Mouse (Mus musculus): ENCODE results near the gene Hspb8.
"Not testable (repeated sequence)": the region's sequence is repeated elsewhere in the genome, so short reads cannot be mapped to it uniquely, and the experiment has no call there.

Gene Hspb8

DNA sequence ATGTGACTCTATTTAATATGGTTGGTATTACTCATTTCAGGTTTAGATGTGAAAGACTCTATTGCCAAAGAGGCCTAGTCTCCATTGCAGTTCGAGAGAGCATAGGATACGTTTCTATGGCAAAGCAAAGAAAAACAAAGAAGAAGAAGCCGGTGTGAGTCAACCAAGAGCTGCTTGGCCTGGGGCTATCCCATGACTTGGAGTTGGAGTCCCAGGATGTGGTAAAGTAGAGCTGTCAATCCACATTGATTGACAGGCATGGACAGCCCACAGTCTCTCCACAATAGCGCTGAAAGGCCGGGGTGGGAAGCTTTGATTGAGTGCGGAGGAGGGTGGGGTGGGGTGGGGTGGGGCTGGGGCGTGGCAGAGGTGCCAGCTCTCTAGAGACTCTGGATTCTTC is 10.2 kb upstream of the Hspb8 start:
- DNase-seq (ENCODE audit: low read depth, low spot score), result peak; percentile 91

DNA sequence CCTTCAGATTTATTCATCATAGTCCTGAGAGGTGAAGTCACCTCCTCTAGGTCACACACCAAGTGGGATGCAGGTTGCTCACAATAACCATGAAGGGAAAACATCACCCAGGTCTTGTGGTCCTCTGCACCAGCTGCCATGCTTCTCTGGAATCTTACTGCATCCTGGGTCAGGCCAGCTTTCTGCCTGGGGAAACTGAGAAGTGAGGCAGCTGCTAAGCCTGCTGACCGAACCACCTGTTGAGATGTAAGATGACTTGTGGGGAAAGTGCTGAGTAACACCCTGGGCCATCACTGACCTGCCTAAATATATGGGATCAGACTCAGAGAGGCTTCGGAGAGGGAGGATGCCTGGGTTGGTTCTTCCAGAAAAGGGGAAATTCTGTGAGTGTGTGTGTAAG is 4.0 kb upstream of the Hspb8 start:
- no peak for DNase-seq (ENCODE audit: low read depth, low spot score)

DNA sequence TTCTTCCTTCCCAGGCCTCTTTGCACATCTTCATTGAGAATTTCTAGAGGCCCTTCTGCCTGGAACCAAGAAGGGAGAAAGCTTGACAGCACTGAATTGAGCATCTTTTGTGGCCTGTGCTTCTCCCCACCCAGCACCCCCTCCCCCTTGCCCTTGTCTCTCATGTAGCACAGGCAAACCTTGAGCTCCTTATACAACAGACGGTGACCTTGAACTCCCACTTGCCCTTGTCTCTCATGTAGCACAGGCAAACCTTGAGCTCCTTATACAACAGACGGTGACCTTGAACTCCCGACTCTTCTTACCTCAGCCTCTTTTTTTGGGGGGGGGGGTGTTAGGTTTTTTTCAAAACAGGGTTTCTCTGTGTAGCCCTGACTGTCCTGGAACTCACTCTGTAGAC is 3.0 kb upstream of the Hspb8 start:
- DNase-seq (ENCODE audit: low read depth, low spot score), result not testable (repeated sequence)

DNA sequence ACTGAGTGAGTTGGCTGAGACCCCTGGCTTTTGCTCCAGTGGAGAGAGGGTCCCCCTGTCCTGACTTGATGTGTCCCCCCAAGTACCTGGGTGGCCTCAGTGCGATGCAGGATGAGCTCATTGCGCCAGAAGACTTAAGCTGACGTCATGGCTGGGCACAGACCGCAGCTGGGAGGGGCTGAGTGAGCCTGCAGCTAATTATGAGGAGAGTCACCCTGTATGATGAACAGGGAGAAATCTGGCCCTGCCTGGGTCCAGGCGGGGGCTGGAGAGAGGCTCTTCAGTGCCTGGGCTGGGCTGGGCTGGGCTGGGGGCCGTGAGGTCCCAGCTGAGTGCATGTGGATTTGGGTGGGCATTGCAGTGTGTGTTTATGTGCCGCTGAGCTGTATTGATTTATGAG is 2.6 kb upstream of the Hspb8 start:
- peak; percentile 48 for DNase-seq (ENCODE audit: low read depth, low spot score)

DNA sequence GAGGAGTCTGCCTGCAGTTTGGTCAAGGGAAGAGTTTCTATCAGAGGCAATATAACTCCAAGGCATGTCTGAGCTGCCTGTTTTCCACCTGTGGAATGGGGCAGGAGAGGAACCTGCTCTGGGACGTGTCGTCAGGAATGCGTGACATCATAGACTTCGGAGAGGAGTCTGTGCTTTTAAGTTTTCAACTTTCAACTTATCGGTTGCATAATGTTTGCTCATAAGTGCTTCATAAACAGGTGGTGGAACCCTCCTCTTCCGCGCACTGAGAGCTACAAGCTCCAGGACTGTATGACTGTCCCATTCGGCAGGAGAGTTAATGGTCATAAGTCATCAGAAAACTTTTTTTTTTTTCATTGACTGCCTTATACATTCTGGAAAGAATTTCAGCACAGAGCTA is 1.1 kb upstream of the Hspb8 start:
- no peak for DNase-seq (ENCODE audit: low read depth, low spot score)

DNA sequence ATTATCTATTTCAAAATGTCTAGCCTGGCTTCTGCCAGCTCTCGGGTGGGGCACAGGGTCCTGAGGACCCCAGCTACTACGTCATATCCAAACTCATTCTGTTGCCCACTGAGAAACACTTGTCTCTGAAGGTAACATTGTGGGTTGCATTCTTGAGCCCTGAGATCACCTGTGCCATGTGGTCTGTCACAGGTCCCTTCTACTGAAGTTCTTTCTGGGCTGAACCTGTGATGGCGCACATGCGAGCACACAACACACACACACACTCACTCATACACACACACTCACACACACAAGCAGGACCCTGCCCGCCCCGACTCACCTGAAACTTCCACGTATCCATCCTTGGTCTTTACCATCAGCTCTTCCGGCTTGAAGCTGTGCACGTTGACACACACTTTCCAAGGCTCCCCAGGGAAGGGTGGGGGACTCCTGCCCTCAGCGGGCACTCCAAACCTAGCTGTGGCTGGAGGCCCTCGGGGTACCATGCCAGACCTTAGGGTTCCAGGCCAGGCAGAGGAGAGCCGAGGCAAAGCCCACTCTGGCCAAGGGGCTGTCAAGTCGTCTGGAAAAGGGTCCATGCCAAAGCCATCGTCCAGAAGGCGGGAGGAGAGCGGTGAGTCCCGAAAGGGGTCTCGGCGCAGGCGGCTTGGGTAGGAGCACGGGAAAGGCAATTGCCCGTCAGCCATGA is 728 bp downstream of the Hspb8 start:
- peak; percentile 48 for DNase-seq (ENCODE audit: low read depth, low spot score)

DNA sequence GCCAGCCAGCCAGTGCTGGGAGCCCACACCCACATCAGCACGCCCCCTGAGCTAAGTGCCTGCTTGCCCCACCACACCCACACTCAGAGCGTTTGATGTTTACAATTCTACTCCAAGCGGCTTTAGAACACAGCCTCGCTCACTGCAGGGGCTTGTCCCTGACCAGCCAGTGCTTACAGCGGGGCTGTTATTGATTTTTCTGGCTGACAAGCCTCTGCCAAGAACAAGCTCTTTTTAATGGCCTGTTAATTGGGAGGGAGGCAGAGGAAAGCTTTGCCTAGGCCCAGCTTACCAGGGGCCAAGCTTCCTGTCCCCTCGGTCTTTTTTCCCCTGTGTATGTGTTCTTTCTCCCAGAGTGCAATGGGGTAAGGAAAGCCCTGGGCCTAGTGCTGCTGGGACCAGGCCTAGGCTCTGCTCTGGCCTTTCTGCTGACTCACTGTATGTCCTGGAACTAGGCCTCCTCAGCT is 1.9 kb downstream of the Hspb8 start:
- peak; percentile 84 for DNase-seq (ENCODE audit: low read depth, low spot score)

DNA sequence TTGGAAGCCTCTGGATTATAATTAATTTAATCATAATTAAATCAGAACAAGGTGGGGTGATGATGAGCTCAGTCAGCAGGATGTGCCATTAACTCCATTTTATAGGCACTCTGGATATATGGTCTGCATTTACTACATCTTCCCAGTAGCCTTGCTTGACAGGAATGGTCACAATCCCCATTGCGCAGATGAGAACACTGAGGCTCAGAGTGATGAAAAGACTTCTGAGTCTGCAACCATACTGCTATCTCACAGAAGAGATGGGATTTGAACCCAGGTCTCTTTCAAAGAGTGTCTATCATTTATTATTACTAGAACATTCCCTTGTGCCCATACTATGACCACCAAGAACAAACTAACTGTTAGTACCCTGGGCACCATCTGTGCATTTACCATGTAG is 2.5 kb downstream of the Hspb8 start:
- DNase-seq (ENCODE audit: low read depth, low spot score), result no peak

DNA sequence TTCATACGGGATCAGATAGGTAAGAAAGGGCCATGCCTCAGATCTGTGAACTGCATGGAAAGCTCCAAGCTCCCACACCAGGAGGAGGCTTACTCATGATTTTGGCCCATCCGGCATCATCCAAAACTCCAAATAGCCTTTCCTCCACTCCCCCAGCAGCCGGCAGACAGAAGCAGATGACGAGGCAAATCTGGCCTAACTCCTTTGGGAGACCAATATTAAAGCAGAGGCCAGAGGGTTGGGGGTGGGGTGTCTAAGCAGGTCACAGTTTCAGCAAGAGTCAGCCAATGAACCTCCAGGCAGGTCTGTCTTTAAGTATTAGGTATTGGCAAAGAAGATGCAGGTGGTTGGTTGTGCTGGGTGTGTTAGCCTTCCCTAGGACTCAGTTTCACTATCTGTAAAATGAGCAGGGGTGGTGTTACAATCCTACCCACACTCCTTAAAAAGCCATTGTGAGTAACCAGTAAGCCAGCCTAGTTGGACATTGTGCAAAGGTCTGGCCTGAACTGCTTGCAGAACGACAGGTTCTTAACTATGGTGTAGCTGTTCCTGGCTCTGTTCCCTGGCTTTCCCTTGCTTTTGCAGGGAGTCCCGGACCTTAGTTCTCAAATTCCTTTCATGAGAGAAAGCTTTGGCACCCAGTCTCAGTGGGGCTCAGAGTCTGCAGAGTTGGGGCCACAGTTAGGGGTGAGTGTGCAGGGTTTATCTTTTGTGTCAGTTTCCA is 3.2 kb downstream of the Hspb8 start:
- DNase-seq (ENCODE audit: low read depth, low spot score), result peak; percentile 82

DNA sequence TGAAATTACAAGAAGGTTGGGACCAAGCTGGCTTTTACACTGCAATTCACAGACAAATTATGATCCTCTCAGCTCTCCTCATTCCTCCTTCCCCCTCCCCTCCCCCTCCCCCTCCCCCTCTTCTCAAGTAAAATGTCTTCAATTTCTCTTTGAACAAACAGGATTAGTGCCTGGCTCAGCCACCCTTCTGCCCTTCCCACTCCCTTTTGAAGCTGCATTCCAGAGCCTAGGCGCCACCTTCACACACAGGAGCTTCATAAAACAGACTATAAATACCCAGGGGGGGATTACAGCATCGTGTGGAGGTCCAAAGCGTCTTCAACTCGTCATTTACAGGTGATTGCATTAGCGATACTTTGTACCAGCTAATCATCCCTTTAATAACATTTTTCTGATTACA is 6.5 kb downstream of the Hspb8 start:
- no peak for DNase-seq (ENCODE audit: low read depth, low spot score)

DNA sequence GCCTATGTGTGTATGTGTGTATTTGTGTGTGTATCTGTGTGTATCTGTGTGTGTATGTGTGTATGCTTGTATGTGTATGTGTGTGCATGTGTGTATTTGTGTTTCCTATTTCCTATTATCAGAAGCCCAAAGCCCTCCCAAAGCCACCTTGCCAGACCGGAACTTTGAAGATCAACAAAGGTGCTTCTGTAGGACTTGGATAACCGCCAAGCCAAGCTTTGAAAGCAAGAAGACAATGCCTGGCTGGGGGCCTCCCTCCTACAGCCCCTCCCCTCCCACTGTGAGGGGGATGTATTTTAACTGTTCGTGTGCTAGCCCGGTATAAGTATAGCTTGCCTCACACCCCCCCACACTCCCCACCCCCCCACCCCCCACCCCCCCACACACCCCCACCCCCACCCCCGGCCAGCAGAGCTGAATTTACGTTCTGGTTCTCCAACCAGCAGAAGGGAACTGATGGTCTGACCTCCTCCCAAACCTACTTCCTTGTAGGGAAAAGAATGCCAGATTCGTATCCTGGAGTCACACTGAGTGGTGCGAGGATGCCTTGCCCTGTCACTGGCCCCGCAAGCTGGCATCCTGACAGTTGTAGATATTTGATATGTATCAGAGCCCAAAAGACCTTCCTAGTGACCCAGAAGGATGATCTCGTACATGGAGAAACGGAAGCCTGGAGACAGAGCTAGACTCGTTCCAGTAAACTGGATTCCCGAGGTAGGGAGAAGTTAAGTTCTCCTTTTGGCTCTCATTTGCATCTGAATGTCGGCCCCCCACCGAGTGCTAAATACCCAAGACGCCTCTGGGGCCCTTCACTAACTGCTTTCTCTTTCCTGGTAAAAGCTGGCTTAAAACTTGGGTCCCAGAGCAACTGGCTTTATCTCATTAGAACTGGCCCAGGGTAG is 12.7 kb downstream of the Hspb8 start:
- no peak for DNase-seq (ENCODE audit: low read depth, low spot score)

DNA sequence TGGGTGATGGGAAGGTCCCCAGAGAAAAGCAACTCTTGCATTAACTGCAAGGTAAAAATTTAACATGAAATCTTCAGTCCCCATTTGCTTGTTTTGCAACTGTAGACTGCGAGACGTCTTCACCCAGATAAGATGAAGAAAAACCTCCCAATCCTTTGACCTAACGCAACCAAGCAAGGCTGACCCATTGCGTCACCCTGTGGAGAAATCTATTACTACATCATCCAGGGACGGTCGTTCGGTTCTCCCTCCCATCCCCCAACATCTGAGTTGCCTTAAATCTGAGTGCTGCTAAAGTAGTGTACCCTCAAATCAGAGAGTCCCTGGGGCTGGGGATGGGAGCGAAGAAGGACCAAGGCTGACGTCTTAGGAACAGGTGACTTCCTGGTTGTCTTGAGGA is 13.7 kb downstream of the Hspb8 start:
- DNase-seq (ENCODE audit: low read depth, low spot score), result no peak

DNA sequence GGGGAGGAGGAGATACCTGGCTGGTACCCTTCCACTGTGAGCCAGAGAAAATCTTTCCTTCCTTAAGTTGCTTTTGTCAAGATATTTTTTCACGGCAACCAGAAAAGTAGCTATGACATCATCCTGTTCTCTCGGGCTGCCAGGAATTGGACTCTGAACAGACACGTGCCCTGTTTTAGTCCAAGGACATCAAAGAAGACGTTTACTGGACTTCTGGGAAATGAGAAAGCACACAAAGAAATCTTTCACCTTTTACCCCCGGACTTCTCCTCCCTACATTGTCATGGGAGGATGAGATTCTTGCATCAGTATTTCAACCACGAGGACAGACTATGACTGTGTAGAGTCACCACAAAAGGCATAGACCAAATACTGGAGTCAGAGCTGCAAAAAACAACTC is 14.7 kb downstream of the Hspb8 start:
- peak; percentile 27 for DNase-seq (ENCODE audit: low read depth, low spot score)

DNA sequence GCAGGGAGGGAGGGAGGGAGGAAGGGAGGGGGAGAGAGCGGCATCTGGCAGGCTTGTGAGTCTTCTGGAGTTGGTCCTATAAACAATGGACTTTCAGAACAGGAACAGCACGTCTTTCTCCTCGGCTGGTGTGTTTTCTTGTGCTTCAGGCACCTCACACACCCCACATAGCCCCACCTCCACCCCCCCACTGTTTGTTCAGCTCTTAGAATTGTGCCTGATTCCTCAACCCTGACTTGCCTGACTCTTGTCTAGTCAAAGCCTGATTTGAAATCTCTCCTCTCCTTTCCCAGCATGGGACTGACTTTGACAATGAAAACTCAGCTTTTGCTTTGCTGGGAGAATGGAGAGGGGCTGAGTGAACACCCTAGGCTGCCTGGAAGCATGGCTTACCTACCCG is 15.3 kb downstream of the Hspb8 start:
- no peak for DNase-seq (ENCODE audit: low read depth, low spot score)

DNA sequence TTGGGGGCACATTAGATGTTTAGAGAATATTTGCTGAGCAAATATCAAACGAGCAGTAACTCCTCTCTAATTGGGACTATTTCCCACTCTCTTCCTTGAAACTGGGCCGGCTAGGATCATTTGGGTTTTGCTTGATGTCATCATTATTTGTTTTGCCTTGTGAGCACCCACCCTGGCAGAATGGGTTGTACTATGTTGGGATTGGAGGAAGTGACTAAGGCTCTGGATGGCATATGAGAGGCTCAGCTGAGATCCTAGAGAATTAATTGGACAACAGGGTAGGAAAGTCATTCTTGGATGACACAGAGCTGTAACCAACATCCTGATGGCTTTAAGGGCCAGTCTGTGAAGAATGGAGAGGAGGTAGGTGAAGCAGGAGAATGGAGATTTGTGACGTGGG is 16.2 kb downstream of the Hspb8 start:
- no peak for DNase-seq (ENCODE audit: low read depth, low spot score)

DNA sequence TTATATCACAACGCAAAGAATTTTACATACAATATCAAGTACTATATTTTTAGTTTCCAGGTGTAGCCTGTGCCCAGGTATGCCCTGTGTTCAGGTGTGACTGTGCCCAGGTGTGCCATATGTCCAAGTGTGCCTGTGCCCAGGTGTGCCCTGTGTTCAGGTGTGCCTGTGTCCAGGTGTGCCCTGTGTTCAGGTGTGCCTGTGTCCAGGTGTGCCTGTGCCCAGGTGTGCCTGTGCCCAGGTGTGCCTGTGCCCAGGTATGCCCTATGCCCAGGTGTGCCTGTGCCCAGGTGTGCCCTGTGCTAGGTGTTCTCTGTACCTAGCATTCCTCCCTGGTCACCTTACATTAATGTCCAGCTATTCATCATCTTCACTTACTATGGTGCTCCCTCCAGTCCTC is 16.7 kb downstream of the Hspb8 start:
- DNase-seq (ENCODE audit: low read depth, low spot score), result no peak

DNA sequence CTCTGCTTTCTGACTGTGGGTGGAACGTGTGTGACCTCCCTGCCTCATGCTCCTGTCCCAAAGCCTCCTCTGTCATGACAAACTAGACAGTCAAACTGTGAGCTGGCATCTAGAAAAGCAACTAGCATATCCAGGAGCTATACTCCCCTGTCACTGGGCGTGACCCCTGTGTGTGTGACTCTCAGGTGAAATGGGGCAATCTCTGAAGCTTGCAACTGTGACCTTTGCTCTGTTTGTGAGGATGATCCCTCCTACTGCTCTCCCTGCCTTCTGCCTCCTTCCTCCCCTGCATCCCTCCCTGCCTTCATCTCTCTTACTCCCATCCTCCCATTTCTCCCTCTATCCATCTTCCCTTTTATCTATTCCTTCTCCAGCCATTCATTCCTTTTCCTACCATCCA is 18.6 kb downstream of the Hspb8 start:
- no peak for DNase-seq (ENCODE audit: low read depth, low spot score)

DNA sequence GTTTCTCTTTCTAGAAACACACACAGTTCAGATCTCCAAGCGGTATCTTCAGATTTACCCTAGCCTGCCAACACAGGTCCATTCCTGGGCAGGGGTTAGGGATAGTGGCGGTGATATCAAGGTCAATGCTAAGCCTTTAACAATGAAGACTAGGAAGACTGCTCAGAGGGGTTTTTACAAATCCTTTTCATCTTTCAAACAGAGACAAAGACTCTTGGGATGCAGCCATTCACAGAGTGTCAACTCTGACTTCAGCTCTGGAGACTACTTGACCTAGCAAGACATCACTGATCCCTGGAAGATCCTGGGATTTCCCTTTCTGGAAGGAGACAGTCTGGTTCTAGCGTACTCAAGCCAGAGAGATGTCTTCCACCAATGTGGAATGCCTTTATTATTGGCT is 21.9 kb downstream of the Hspb8 start:
- DNase-seq (ENCODE audit: low read depth, low spot score), result no peak

DNA sequence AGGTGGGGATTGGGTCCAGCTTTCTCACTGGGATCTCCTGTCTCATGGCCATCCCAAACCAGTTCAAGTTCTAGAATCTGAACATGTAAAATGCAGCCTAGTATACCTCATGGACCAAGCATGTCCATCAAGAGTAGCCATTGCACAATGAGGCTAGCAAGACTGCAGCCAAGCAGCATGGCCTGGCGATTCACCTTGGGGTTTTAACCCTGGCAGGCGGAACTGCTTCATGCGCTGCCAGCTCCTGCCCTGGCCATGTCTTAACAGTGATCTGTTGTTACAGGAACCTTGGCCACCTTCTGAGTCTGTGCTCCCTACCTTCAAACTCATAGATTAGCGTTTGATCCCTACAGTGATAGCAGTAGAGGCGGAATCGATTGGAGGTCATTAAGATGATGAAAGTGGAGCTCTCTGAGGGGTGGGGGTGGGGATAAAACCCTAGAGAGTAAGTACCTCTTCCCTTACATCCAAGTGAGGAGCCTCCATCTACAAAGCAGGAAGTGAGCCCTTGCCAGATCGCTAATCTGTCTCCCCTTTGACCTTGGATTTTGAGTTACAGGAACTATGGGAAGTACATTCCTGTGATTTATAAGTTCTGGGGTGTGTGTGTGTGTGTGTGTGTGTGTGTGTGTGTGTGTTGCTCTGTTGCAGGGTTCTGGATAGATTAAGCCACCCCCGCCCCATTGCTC is 22.5 kb downstream of the Hspb8 start:
- DNase-seq (ENCODE audit: low read depth, low spot score), result no peak

DNA sequence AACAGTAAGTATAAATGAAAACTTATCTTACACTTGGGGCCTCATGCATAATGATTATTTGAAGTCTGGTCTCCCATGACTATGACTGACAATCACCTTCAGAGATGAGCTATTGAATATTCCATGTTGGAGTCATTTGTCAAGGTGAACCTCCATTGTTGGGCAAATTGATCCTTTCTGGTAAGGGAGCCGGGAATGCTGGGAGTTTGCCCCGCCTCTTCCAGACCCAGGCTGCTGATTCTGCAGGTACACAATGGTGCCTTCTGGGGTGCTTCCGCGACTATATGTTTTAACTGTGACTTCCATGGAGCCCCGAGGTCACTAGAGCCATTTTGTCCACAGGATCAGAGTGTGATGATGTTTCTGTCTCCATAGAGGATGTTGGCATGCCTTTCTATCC is 26.6 kb downstream of the Hspb8 start:
- DNase-seq (ENCODE audit: low read depth, low spot score), result no peak

DNA sequence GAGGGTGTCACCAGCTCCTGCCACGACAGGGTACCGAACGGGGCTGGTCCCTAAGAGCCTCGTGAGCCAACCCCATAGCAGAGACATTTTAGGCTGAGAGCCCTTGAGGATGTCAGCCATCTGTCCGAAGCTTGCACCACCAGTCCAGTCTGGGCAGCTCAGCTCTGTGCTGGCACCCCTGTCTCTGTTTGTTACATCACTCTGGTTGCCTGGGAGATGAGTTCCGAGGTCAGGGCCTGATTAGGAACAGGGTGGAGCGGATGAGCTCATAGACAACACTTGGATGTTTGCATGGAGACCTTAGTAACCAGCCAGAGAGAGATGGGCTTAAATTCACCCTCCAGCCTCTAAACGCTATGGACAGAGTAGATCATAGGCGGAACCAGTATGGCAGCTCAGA is 30.1 kb downstream of the Hspb8 start:
- DNase-seq (ENCODE audit: low read depth, low spot score), result no peak
